Mouse (Mus musculus): ENCODE data around the gene Rassf1. TPM values are rescaled to one million over a fixed set of nuclear protein-coding genes. Genes with fewer than 3 reads are reported as not detected.

Rassf1 gene
- total and polyA plus RNA-seq, 3 experiments = 11.6 to 17.7 (median 15.3) TPM

DNA sequence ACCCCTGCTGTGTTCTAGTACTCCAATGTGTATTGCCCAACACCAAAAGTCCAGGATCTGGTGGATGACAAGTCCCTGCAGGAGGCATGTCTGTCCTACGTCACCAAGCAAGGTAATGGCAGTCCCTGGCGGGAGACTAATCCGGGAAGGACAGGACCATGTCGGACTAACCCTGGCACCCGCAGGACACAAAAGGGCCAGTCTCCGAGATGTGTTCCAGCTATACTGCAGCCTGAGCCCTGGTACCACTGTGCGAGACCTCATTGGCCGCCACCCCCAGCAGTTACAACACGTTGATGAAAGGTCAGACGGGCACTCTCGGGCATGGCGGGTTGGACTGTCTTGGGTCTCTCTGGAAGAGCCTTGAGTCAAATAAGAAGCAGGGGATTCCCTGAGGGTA is 6.6 kb upstream of the Rassf1 start:
- in situ Hi-C loops (cut with MboI; ENCODE audit: low pct_ligation_motif_present, low pct_unique_long_range_greater_than_20kb, low sequenced_read_pairs) = no loop called here
- Histone ChIP-seq H3K9me3 (replicated peaks; ENCODE audit: low read length) (no peaks in the 10 kb centered on the region), H3K27ac (ENCODE audit: insufficient read depth, low read depth) (no peak overlapping the region), H3K4me1 (ENCODE audit: control insufficient read depth in 1 of 2, insufficient read depth in 2 of 2) (peaks cover 5 to 45% of the 10 kb centered on the region in 2 experiments; a peak in 2 of 4 replicates), H3K9ac (ENCODE audit: insufficient read depth, low read depth) (no peak overlapping the region), H3K4me2 (ENCODE audit: insufficient read depth, low read depth, poor library complexity, severe bottlenecking) (no peak overlapping the region), H3K36me3 (replicated peaks in 1 of 2; ENCODE audit: control insufficient read depth in 1 of 2, insufficient read depth in 1 of 2, low read length in 1 of 2) (peaks cover 24 to 34% of the 10 kb centered on the region in 2 experiments), H3K79me2 (replicated peaks; ENCODE audit: control insufficient read depth, extremely low read depth, insufficient read depth, poor library complexity, severe bottlenecking) (no peaks in the 10 kb centered on the region), H3K4me3 (replicated peaks in 1 of 3; ENCODE audit: low read depth in 2 of 3, low read length in 2 of 3, poor library complexity in 1 of 3) (no peak overlapping the region), H3K27me3 (replicated peaks) (no peaks in the 10 kb centered on the region)
- no peak for TF ChIP-seq ZKSCAN1 (IDR thresholded peaks at IDR 0.05; ENCODE audit: borderline replicate concordance, low read depth, low read length)
- TF ChIP-seq RCOR1 (conservative IDR thresholded peaks at IDR 0.05; ENCODE audit: low read depth, low read length) = no peak
- no peak for TF ChIP-seq E2F4 (IDR thresholded peaks at IDR 0.05; ENCODE audit: insufficient replicate concordance, low read depth, low read length)
- no peak for TF ChIP-seq MYC (IDR thresholded peaks at IDR 0.05; ENCODE audit: low read depth, low read length)
- no peak for TF ChIP-seq MEF2A (IDR thresholded peaks at IDR 0.05; ENCODE audit: borderline replicate concordance, low read depth, low read length)
- no peak for TF ChIP-seq MAZ (IDR thresholded peaks at IDR 0.05; ENCODE audit: low read depth, low read length)
- TF ChIP-seq MXI1 (IDR thresholded peaks at IDR 0.05; ENCODE audit: low read depth, low read length) = no peak
- no peak for TF ChIP-seq ZC3H11A (IDR thresholded peaks at IDR 0.05; ENCODE audit: low read depth, low read length)
- no peak for TF ChIP-seq USF1 (IDR thresholded peaks at IDR 0.05; ENCODE audit: low read depth, low read length)
- TF ChIP-seq USF2 (conservative IDR thresholded peaks at IDR 0.05; ENCODE audit: low read depth, low read length) = no peak
- no peak for TF ChIP-seq UBTF (IDR thresholded peaks at IDR 0.05; ENCODE audit: low read depth, low read length)
- TF ChIP-seq JUN (IDR thresholded peaks at IDR 0.05; ENCODE audit: insufficient read depth, low read depth, low read length) = no peak
- no peak for TF ChIP-seq IRF4 (IDR thresholded peaks at IDR 0.05; ENCODE audit: low read depth, low read length)
- no peak for DNase-seq (ENCODE audit: extremely low read depth)
- dilution Hi-C loops (cut with MboI; ENCODE audit: extremely low pct_ligation_motif_present, extremely low pct_unique_long_range_greater_than_20kb, low sequenced_read_pairs) = no loop called here

- H3K27ac ChIP-seq (ENCODE audit: insufficient read depth, low read depth) = no peak overlapping the region
- TF ChIP-seq POLR2A (IDR thresholded peaks at IDR 0.05; ENCODE audit: low read depth, low read length) = no peak
- TF ChIP-seq ZMIZ1 (IDR thresholded peaks at IDR 0.05; ENCODE audit: low read depth, low read length) = no peak
- no peak for TF ChIP-seq MAZ (IDR thresholded peaks at IDR 0.05; ENCODE audit: low read depth, low read length)
- no peak for TF ChIP-seq SMC3 (IDR thresholded peaks at IDR 0.05; ENCODE audit: low read depth, low read length)
- TF ChIP-seq CHD1 (IDR thresholded peaks at IDR 0.05; ENCODE audit: low read depth, low read length) = no peak
- no peak for TF ChIP-seq ZC3H11A (IDR thresholded peaks at IDR 0.05; ENCODE audit: low read depth, low read length)
- TF ChIP-seq RAD21 (IDR thresholded peaks at IDR 0.05; ENCODE audit: low read depth, low read length) = no peak
- no peak for TF ChIP-seq CHD2 (IDR thresholded peaks at IDR 0.05; ENCODE audit: low read length)
- no peak for TF ChIP-seq MEF2A (IDR thresholded peaks at IDR 0.05; ENCODE audit: borderline replicate concordance, low read depth, low read length)
- no peak for TF ChIP-seq SIN3A (IDR thresholded peaks at IDR 0.05; ENCODE audit: low read length)
- TF ChIP-seq JUND (conservative IDR thresholded peaks at IDR 0.05; ENCODE audit: low read depth, low read length) = no peak
- TF ChIP-seq MYC (IDR thresholded peaks at IDR 0.05; ENCODE audit: low read depth, low read length) = no peak
- no peak for TF ChIP-seq NRF1 (IDR thresholded peaks at IDR 0.05; ENCODE audit: low read depth, low read length)
- no peak for TF ChIP-seq MAX (IDR thresholded peaks at IDR 0.05; ENCODE audit: low read length)
- peaks cover 19 to 29% of the 10 kb centered on the region in 2 experiments for H3K36me3 ChIP-seq (replicated peaks in 1 of 2; ENCODE audit: control insufficient read depth in 1 of 2, insufficient read depth in 1 of 2, low read length in 1 of 2)
- dilution Hi-C loops (cut with MboI; ENCODE audit: extremely low pct_ligation_motif_present, extremely low pct_unique_long_range_greater_than_20kb, low sequenced_read_pairs) = no loop called here
- H3K27me3 ChIP-seq (replicated peaks) = no peaks in the 10 kb centered on the region
- H3K4me1 ChIP-seq (ENCODE audit: control insufficient read depth in 1 of 2, insufficient read depth in 2 of 2) = peaks cover 5 to 45% of the 10 kb centered on the region in 2 experiments; a peak in 2 of 4 replicates
- in situ Hi-C loops (cut with MboI; ENCODE audit: low pct_ligation_motif_present, low pct_unique_long_range_greater_than_20kb, low sequenced_read_pairs) = no loop called here
- DNase-seq (ENCODE audit: extremely low read depth) = no peak
- H3K9me3 ChIP-seq (replicated peaks; ENCODE audit: low read length) = no peaks in the 10 kb centered on the region
- H3K4me3 ChIP-seq (replicated peaks in 1 of 3; ENCODE audit: low read depth in 2 of 3, low read length in 2 of 3, poor library complexity in 1 of 3) = no peak overlapping the region
- no peaks in the 10 kb centered on the region for H3K79me2 ChIP-seq (replicated peaks; ENCODE audit: control insufficient read depth, extremely low read depth, insufficient read depth, poor library complexity, severe bottlenecking)
- no peak overlapping the region for H3K4me2 ChIP-seq (ENCODE audit: insufficient read depth, low read depth, poor library complexity, severe bottlenecking)
- H3K9ac ChIP-seq (ENCODE audit: insufficient read depth, low read depth) = no peak overlapping the region
Measured at GRCm38 (mm10) chr9:107545199-107545598, 6.2 kb upstream of the Rassf1 start.
